Mouse (Mus musculus) v-Abl transformed pro-B cells (cell line): ENCODE measurements around the gene Eif4h.

Source experiments
- in situ Hi-C, 2 experiments: fragments of 400-800 bp; cut with MboI; formaldehyde crosslinking; loops; one replicate each; pipeline ENCODE4 v1.15.1; 2025; ENCODE audit not compliant: unreplicated experiment in 2 of 2

Eif4h gene

GRCm38 (mm10) chr5:134572508-134573214 is 66.6 kb downstream of the Eif4h start:
- in situ Hi-C loops = no loop called here

GRCm38 (mm10) chr5:134571730-134572507 is 67.4 kb downstream of the Eif4h start:
- in situ Hi-C loops = no loop called here
